Mouse (Mus musculus): ENCODE results near the gene Traf3. TPM values are rescaled to one million over a fixed set of nuclear protein-coding genes. Genes with fewer than 3 reads are reported as not detected.

Traf3 gene
- polyA plus RNA-seq, 1 experiment from 2014 or later, result 4.4 TPM

GRCm38 (mm10) chr12:111193331-111193730, 27.2 kb downstream of the Traf3 start:
- no peaks in the 10 kb centered on the region for H3K27me3 ChIP-seq (ENCODE audit: control insufficient read depth, insufficient read depth, low read length)
- H3K9ac ChIP-seq (ENCODE audit: low read length), result no peak overlapping the region
- TF ChIP-seq EP300 (optimal IDR thresholded peaks at IDR 0.05) (no peak), CTCF (IDR thresholded peaks at IDR 0.05; ENCODE audit: low read depth) (no peak)
- 71% methylated on average over 9 of the region's 9 CpGs for WGBS
- H3K4me3 ChIP-seq (ENCODE audit: low read depth, low read length), result no peak overlapping the region
- H3K9me3 ChIP-seq (ENCODE audit: control insufficient read depth, low read length), result no peaks in the 10 kb centered on the region
- H3K4me1 ChIP-seq (replicated peaks; ENCODE audit: control insufficient read depth, insufficient read depth), result no peaks in the 10 kb centered on the region
- no peaks in the 10 kb centered on the region for H3K36me3 ChIP-seq (ENCODE audit: control insufficient read depth, insufficient read depth, low read length)
- ATAC-seq (ENCODE audit: low FRiP score, low TSS enrichment) (no peak), DNase-seq (ENCODE audit: low spot score) (no peak)
- H3K4me2 ChIP-seq (replicated peaks; ENCODE audit: low read depth), result no peak overlapping the region
- no peak overlapping the region for H3K27ac ChIP-seq (replicated peaks)

- no peak overlapping the region for H3K4me2 ChIP-seq (replicated peaks; ENCODE audit: low read depth)
- H3K36me3 ChIP-seq (ENCODE audit: control insufficient read depth, insufficient read depth, low read length), result no peaks in the 10 kb centered on the region
- no peaks in the 10 kb centered on the region for H3K27me3 ChIP-seq (ENCODE audit: control insufficient read depth, insufficient read depth, low read length)
- DNase-seq (ENCODE audit: low spot score), result no peak
- no peak overlapping the region for H3K9ac ChIP-seq (ENCODE audit: low read length)
- H3K9me3 ChIP-seq (ENCODE audit: control insufficient read depth, low read length), result no peaks in the 10 kb centered on the region
- H3K27ac ChIP-seq (replicated peaks), result no peak overlapping the region
- ATAC-seq (ENCODE audit: low FRiP score, low TSS enrichment), result no peak
- TF ChIP-seq EP300 (optimal IDR thresholded peaks at IDR 0.05) (no peak), CTCF (IDR thresholded peaks at IDR 0.05; ENCODE audit: low read depth) (no peak)
- WGBS, result 61% methylated on average over 4 of the region's 4 CpGs
- no peaks in the 10 kb centered on the region for H3K4me1 ChIP-seq (replicated peaks; ENCODE audit: control insufficient read depth, insufficient read depth)
- no peak overlapping the region for H3K4me3 ChIP-seq (ENCODE audit: low read depth, low read length)
Measured at GRCm38 (mm10) chr12:111196548-111196947, 30.4 kb downstream of the Traf3 start.

- Histone ChIP-seq H3K4me1 (replicated peaks; ENCODE audit: control insufficient read depth, insufficient read depth) (no peaks in the 10 kb centered on the region), H3K9me3 (ENCODE audit: control insufficient read depth, low read length) (no peaks in the 10 kb centered on the region), H3K4me2 (replicated peaks; ENCODE audit: low read depth) (no peak overlapping the region), H3K27me3 (ENCODE audit: control insufficient read depth, insufficient read depth, low read length) (no peaks in the 10 kb centered on the region), H3K36me3 (ENCODE audit: control insufficient read depth, insufficient read depth, low read length) (no peaks in the 10 kb centered on the region), H3K27ac (replicated peaks) (no peak overlapping the region), H3K9ac (ENCODE audit: low read length) (no peak overlapping the region), H3K4me3 (ENCODE audit: low read depth, low read length) (no peak overlapping the region)
- no peak for DNase-seq (ENCODE audit: low spot score)
- TF ChIP-seq EP300 (optimal IDR thresholded peaks at IDR 0.05) (no peak), CTCF (IDR thresholded peaks at IDR 0.05; ENCODE audit: low read depth) (peak; percentile 8; the same call in 1 of the 2 replicates)
- 69% methylated on average over 10 of the region's 10 CpGs for WGBS
- no peak for ATAC-seq (ENCODE audit: low FRiP score, low TSS enrichment)
Measured at GRCm38 (mm10) chr12:111203076-111203475, 36.9 kb downstream of the Traf3 start.

- no peaks in the 10 kb centered on the region for H3K4me1 ChIP-seq (replicated peaks; ENCODE audit: control insufficient read depth, insufficient read depth)
- WGBS, result 62% methylated on average over 3 of the region's 3 CpGs
- no peak overlapping the region for H3K9ac ChIP-seq (ENCODE audit: low read length)
- no peaks in the 10 kb centered on the region for H3K27me3 ChIP-seq (ENCODE audit: control insufficient read depth, insufficient read depth, low read length)
- no peaks in the 10 kb centered on the region for H3K9me3 ChIP-seq (ENCODE audit: control insufficient read depth, low read length)
- H3K27ac ChIP-seq (replicated peaks), result no peak overlapping the region
- ATAC-seq (ENCODE audit: low FRiP score, low TSS enrichment), result no peak
- H3K4me3 ChIP-seq (ENCODE audit: low read depth, low read length), result no peak overlapping the region
- H3K4me2 ChIP-seq (replicated peaks; ENCODE audit: low read depth), result no peak overlapping the region
- H3K36me3 ChIP-seq (ENCODE audit: control insufficient read depth, insufficient read depth, low read length), result no peaks in the 10 kb centered on the region
- no peak for DNase-seq (ENCODE audit: low spot score)
- no peak for TF ChIP-seq CTCF (IDR thresholded peaks at IDR 0.05; ENCODE audit: low read depth)
Measured at GRCm38 (mm10) chr12:111203945-111204344, 37.8 kb downstream of the Traf3 start.

- WGBS, result 71% methylated on average over 3 of the region's 3 CpGs
Measured at GRCm38 (mm10) chr12:111207641-111208040, 41.5 kb downstream of the Traf3 start.

GRCm38 (mm10) chr12:111211729-111212128, 45.6 kb downstream of the Traf3 start:
- DNase-seq (ENCODE audit: low spot score) (no peak), ATAC-seq (ENCODE audit: low FRiP score, low TSS enrichment) (no peak)
- no peak for TF ChIP-seq EP300 (optimal IDR thresholded peaks at IDR 0.05)
- TF ChIP-seq CTCF (IDR thresholded peaks at IDR 0.05; ENCODE audit: low read depth), result no peak
- no peaks in the 10 kb centered on the region for H3K36me3 ChIP-seq (ENCODE audit: control insufficient read depth, insufficient read depth, low read length)
- H3K9me3 ChIP-seq (ENCODE audit: control insufficient read depth, low read length), result no peaks in the 10 kb centered on the region
- WGBS, result 67% methylated on average over 5 of the region's 5 CpGs
- H3K4me2 ChIP-seq (replicated peaks; ENCODE audit: low read depth), result no peak overlapping the region
- no peak overlapping the region for H3K9ac ChIP-seq (ENCODE audit: low read length)
- no peak overlapping the region for H3K4me3 ChIP-seq (ENCODE audit: low read depth, low read length)
- no peaks in the 10 kb centered on the region for H3K27me3 ChIP-seq (ENCODE audit: control insufficient read depth, insufficient read depth, low read length)
- H3K4me1 ChIP-seq (replicated peaks; ENCODE audit: control insufficient read depth, insufficient read depth), result no peaks in the 10 kb centered on the region
- no peak overlapping the region for H3K27ac ChIP-seq (replicated peaks)

More at GRCm38 (mm10) chr12:111207641-111208040, 41.5 kb downstream of the Traf3 start:
- DNase-seq (ENCODE audit: low spot score), result no peak
- Histone ChIP-seq H3K4me3 (ENCODE audit: low read depth, low read length) (no peak overlapping the region), H3K9me3 (ENCODE audit: control insufficient read depth, low read length) (no peaks in the 10 kb centered on the region), H3K27ac (replicated peaks) (no peak overlapping the region), H3K36me3 (ENCODE audit: control insufficient read depth, insufficient read depth, low read length) (no peaks in the 10 kb centered on the region), H3K4me1 (replicated peaks; ENCODE audit: control insufficient read depth, insufficient read depth) (no peaks in the 10 kb centered on the region), H3K9ac (ENCODE audit: low read length) (no peak overlapping the region), H3K4me2 (replicated peaks; ENCODE audit: low read depth) (no peak overlapping the region), H3K27me3 (ENCODE audit: control insufficient read depth, insufficient read depth, low read length) (no peaks in the 10 kb centered on the region)
- no peak for TF ChIP-seq CTCF (IDR thresholded peaks at IDR 0.05; ENCODE audit: low read depth)
- TF ChIP-seq EP300 (optimal IDR thresholded peaks at IDR 0.05), result no peak
- ATAC-seq (ENCODE audit: low FRiP score, low TSS enrichment), result no peak

Measured in stomach, postnatal 0 days (tissue).